In the genomic region with DNA sequence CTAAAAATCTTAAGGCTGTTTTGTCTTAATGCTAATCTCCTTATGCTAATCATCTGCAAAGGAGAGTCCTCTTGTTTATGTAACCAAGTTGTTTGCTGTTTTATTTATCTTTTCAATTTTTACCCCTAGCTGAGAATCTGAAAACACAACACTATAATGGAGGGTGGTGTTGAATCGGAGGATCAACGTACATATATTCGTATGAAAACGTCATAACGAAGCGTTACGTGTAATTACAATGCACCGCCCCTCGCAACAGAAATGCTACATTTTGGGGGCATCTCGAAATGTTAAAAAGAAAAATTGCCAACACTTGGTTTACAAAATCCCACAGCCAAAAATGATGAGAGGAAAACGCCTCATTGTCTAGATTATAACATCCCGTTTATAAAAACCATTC, we compare ENCODE assay signal across 8 mouse cellular contexts. TPM values are rescaled to one million over a fixed set of nuclear protein-coding genes. Genes with fewer than 3 reads are reported as not detected.
A peak's percentile ranks its signal among the peaks of the same experiment; 100 is the strongest.
DNase-seq lines count a peak whose midpoint lies in the region; ATAC-seq and TF ChIP-seq lines count a peak whose summit lies in the region.

No protein-coding gene starts in this region.

- intact Hi-C loops in left cerebral cortex, postnatal 14 days (cut with DNase I), result no loop called here

- WGBS in heart, embryonic 11.5 days (ENCODE audit: insufficient replicate concordance), result 1% methylated on average over 12 of the region's 12 CpGs
- WGBS in forebrain, embryonic 15.5 days, result 0% methylated on average over 12 of the region's 12 CpGs
- 3% methylated on average over 12 of the region's 12 CpGs for WGBS in macrophage (ENCODE audit: missing documents)

- H3K27me3 ChIP-seq in heart, embryonic 11.5 days (ENCODE audit: control insufficient read depth, insufficient read depth, low read length), result no peaks in the 10 kb centered on the region
- no peaks in the 10 kb centered on the region for H3K27me3 ChIP-seq in ES-Bruce4 (ENCODE audit: control insufficient read depth, insufficient read depth, low read length, poor library complexity, severe bottlenecking)
- no peaks in the 10 kb centered on the region for H3K27me3 ChIP-seq in forebrain, embryonic 15.5 days

- H3K4me2 ChIP-seq in heart, embryonic 11.5 days, result peak overlapping the region; percentile 69
- H3K4me2 ChIP-seq in forebrain, embryonic 15.5 days (replicated peaks), result peak overlapping the region; percentile 67

- H3K79me2 ChIP-seq in macrophage (ENCODE audit: inconsistent target), result peaks cover 21% of the 10 kb centered on the region

- peak overlapping the region; percentile 92 for H3K9ac ChIP-seq in heart, embryonic 11.5 days (ENCODE audit: low read depth, low read length)
- H3K9ac ChIP-seq in ES-Bruce4 (ENCODE audit: low read depth, poor library complexity, severe bottlenecking), result peak overlapping the region; percentile 97
- H3K9ac ChIP-seq in forebrain, embryonic 15.5 days (replicated peaks), result peak overlapping the region; percentile 76

- H3K4me1 ChIP-seq in heart, embryonic 11.5 days (ENCODE audit: control insufficient read depth, insufficient read depth, low read length), result peaks cover 6% of the 10 kb centered on the region; the same call in 1 of the 2 replicates
- no peaks in the 10 kb centered on the region for H3K4me1 ChIP-seq in ES-Bruce4 (ENCODE audit: control insufficient read depth, insufficient read depth, low read length)
- H3K4me1 ChIP-seq in forebrain, embryonic 15.5 days, result peaks cover 17% of the 10 kb centered on the region

- ATAC-seq in heart, embryonic 11.5 days (replicated peaks; ENCODE audit: insufficient number of reproducible peaks, low FRiP score, low TSS enrichment), result no peak
- ATAC-seq in forebrain, embryonic 15.5 days (replicated peaks), result no peak

- peak overlapping the region; percentile 95 for H3K4me3 ChIP-seq in heart, embryonic 11.5 days (ENCODE audit: low read depth, low read length)
- H3K4me3 ChIP-seq in ES-Bruce4 (ENCODE audit: low read depth, low read length) (peak overlapping the region; percentile 93), macrophage (ENCODE audit: inconsistent target) (peak overlapping the region; percentile 51)
- peak overlapping the region; percentile 93 for H3K4me3 ChIP-seq in forebrain, embryonic 15.5 days

- no peak for DNase-seq in heart, adult 9 months (ENCODE audit: low spot score in 2 of 2)
- DNase-seq in testis, postnatal 10 days (ENCODE audit: low spot score), result no peak
- no peak for DNase-seq in left cerebral cortex, postnatal 14 days (ENCODE audit: low spot score in 2 of 2)
- no peak for DNase-seq in lung, postnatal 4 days

- no peak for TF ChIP-seq POLR2A in ES-Bruce4 (IDR thresholded peaks at IDR 0.05; ENCODE audit: insufficient read depth, low read length)

- peak overlapping the region; percentile 95 for H3K27ac ChIP-seq in heart, embryonic 11.5 days (ENCODE audit: low read depth, low read length)
- H3K27ac ChIP-seq in ES-Bruce4 (ENCODE audit: insufficient read depth, low read length) (peak overlapping the region; percentile 66), macrophage (peak overlapping the region; percentile 10; the same call in 1 of the 2 replicates)
- H3K27ac ChIP-seq in forebrain, embryonic 15.5 days (replicated peaks), result peak overlapping the region; percentile 92

- no peaks in the 10 kb centered on the region for H3K9me3 ChIP-seq in heart, embryonic 11.5 days (replicated peaks; ENCODE audit: control insufficient read depth, low read length)
- no peaks in the 10 kb centered on the region for H3K9me3 ChIP-seq in ES-Bruce4 (replicated peaks; ENCODE audit: control insufficient read depth, insufficient read depth, low read length, poor library complexity, severe bottlenecking)
- H3K9me3 ChIP-seq in forebrain, embryonic 15.5 days, result no peaks in the 10 kb centered on the region

- TF ChIP-seq EP300 in ES-Bruce4 (IDR thresholded peaks at IDR 0.05; ENCODE audit: insufficient read depth, low read depth, low read length), result no peak

- no peaks in the 10 kb centered on the region for H3K36me3 ChIP-seq in heart, embryonic 11.5 days (ENCODE audit: control insufficient read depth, insufficient read depth, low read length)
- H3K36me3 ChIP-seq in ES-Bruce4 (ENCODE audit: control insufficient read depth, insufficient read depth, low read length, poor library complexity, severe bottlenecking), result peaks cover 15% of the 10 kb centered on the region
- peaks cover 3% of the 10 kb centered on the region; the same call in 1 of the 2 replicates for H3K36me3 ChIP-seq in forebrain, embryonic 15.5 days
- no peaks in the 10 kb centered on the region for H3K36me3 ChIP-seq in macrophage (ENCODE audit: inconsistent target)

- no peak for TF ChIP-seq CTCF in ES-Bruce4 (IDR thresholded peaks at IDR 0.05; ENCODE audit: low read depth, low read length)

RNA-seq across cellular contexts. Expression of gene Suv39h2, which starts 0.9 kb away (rescaled TPM):
- polyA plus RNA-seq in heart, embryonic 11.5 days (2014; fragmentation: Nextera tagmentation; extraction: Ambion mirVana), result 12.1 and 13.9 TPM in 2 replicates
- polyA plus RNA-seq in ES-Bruce4 (2011; ENCODE audit: insufficient read depth, insufficient read length, low read depth, missing spikeins) (33.9 and 34.2 TPM in 2 replicates), macrophage (2018) (0.42 to 2.5 TPM (median 1.1 TPM) in 3 replicates)
- polyA plus RNA-seq in forebrain, embryonic 15.5 days (2015; fragmentation: Nextera tagmentation; extraction: Ambion mirVana), result 16.6 and 17.1 TPM in 2 replicates
- under 1 TPM in 19 of 26 experiments, not detected in 7; 0.15 to 0.83 (median 0.33) TPM for total RNA-seq in macrophage (2018; cell fraction: chromatin; rRNA removed)
- under 1 TPM; 0.19 to 0.99 (median 0.51) TPM for total RNA-seq in macrophage (2018; cell fraction: cytosol; rRNA removed)
- 1 to 10 TPM in 3 of 26 experiments, under 1 TPM in 16, not detected in 7; 0.18 to 3.5 (median 0.42) TPM for total RNA-seq in macrophage (2018; cell fraction: nucleus; rRNA removed)
- total RNA-seq in left cerebral cortex, postnatal 14 days (2021), result 1 to 10 TPM; 3.1 to 3.2 TPM

RNA-seq across cellular contexts. Expression of gene Gm45902, which starts 38.7 kb away (rescaled TPM):
- 4.4 and 5.5 TPM in 2 replicates for polyA plus RNA-seq in heart, embryonic 11.5 days (2014; fragmentation: Nextera tagmentation; extraction: Ambion mirVana)
- 4.4 and 4.7 TPM in 2 replicates for polyA plus RNA-seq in ES-Bruce4 (2011; ENCODE audit: insufficient read depth, insufficient read length, low read depth, missing spikeins)
- 7.9 and 8.1 TPM in 2 replicates for polyA plus RNA-seq in forebrain, embryonic 15.5 days (2015; fragmentation: Nextera tagmentation; extraction: Ambion mirVana)
- total RNA-seq in macrophage (2018; cell fraction: chromatin; rRNA removed), result 10 to 100 TPM; 11.8 to 53.7 (median 31.6) TPM
- total RNA-seq in macrophage (2018; cell fraction: cytosol; rRNA removed), result 1 to 10 TPM; 1.5 to 4.5 (median 2.6) TPM
- 10 to 100 TPM in 19 of 26 experiments, 1 to 10 TPM in 7; 8.4 to 34.5 (median 18.0) TPM for total RNA-seq in macrophage (2018; cell fraction: nucleus; rRNA removed)
- 1.7 to 2.7 TPM (median 1.9 TPM) in 3 replicates for polyA plus RNA-seq in macrophage (2018)
- total RNA-seq in left cerebral cortex, postnatal 14 days (2021), result 1 to 10 TPM; 5.6 to 5.7 TPM

RNA-seq across cellular contexts. Expression of gene Hspa14, which starts 38.7 kb away (rescaled TPM):
- polyA plus RNA-seq in heart, embryonic 11.5 days (2014; fragmentation: Nextera tagmentation; extraction: Ambion mirVana), result 87.9 and 94.9 TPM in 2 replicates
- 111 and 128 TPM in 2 replicates for polyA plus RNA-seq in ES-Bruce4 (2011; ENCODE audit: insufficient read depth, insufficient read length, low read depth, missing spikeins)
- polyA plus RNA-seq in forebrain, embryonic 15.5 days (2015; fragmentation: Nextera tagmentation; extraction: Ambion mirVana), result 79.6 and 83.9 TPM in 2 replicates
- total RNA-seq in macrophage (2018; cell fraction: chromatin; rRNA removed), result 100 to 1,000 TPM in 16 of 26 experiments, 10 to 100 TPM in 10; 39.9 to 174 (median 111) TPM
- 10 to 100 TPM; 21.5 to 37.9 (median 29.8) TPM for total RNA-seq in macrophage (2018; cell fraction: cytosol; rRNA removed)
- 100 to 1,000 TPM in 1 of 26 experiments, 10 to 100 TPM in 25; 27.6 to 106 (median 58.2) TPM for total RNA-seq in macrophage (2018; cell fraction: nucleus; rRNA removed)
- polyA plus RNA-seq in macrophage (2018), result 31.7 to 48.6 TPM (median 31.8 TPM) in 3 replicates
- 10 to 100 TPM; 42.6 to 43.3 TPM for total RNA-seq in left cerebral cortex, postnatal 14 days (2021)

RNA-seq across cellular contexts. Expression of gene Cdnf, which starts 38.9 kb away (rescaled TPM):
- 0.34 and 0.80 TPM in 2 replicates for polyA plus RNA-seq in heart, embryonic 11.5 days (2014; fragmentation: Nextera tagmentation; extraction: Ambion mirVana)
- polyA plus RNA-seq in ES-Bruce4 (2011; ENCODE audit: insufficient read depth, insufficient read length, low read depth, missing spikeins) (0.79 and 1.4 TPM in 2 replicates), macrophage (2018) (0.56 to 1.2 TPM (median 0.57 TPM) in 3 replicates)
- polyA plus RNA-seq in forebrain, embryonic 15.5 days (2015; fragmentation: Nextera tagmentation; extraction: Ambion mirVana), result 0.22 and 0.46 TPM in 2 replicates
- 1 to 10 TPM in 5 of 26 experiments, under 1 TPM in 7, not detected in 14; 0.26 to 2.0 (median 0.74) TPM for total RNA-seq in macrophage (2018; cell fraction: chromatin; rRNA removed)
- 1 to 10 TPM in 5 of 26 experiments, under 1 TPM in 21; 0.28 to 1.9 (median 0.62) TPM for total RNA-seq in macrophage (2018; cell fraction: cytosol; rRNA removed)
- total RNA-seq in macrophage (2018; cell fraction: nucleus; rRNA removed), result 1 to 10 TPM in 2 of 26 experiments, under 1 TPM in 17, not detected in 7; 0.21 to 1.9 (median 0.44) TPM
- 1 to 10 TPM in 1 of 2 experiments, under 1 TPM in 1; 0.55 to 1.2 TPM for total RNA-seq in left cerebral cortex, postnatal 14 days (2021)

RNA-seq across cellular contexts. Expression of gene Dclre1c, which starts 50.0 kb away (rescaled TPM):
- 5.2 and 5.5 TPM in 2 replicates for polyA plus RNA-seq in heart, embryonic 11.5 days (2014; fragmentation: Nextera tagmentation; extraction: Ambion mirVana)
- polyA plus RNA-seq in ES-Bruce4 (2011; ENCODE audit: insufficient read depth, insufficient read length, low read depth, missing spikeins), result 14.7 and 15.2 TPM in 2 replicates
- polyA plus RNA-seq in forebrain, embryonic 15.5 days (2015; fragmentation: Nextera tagmentation; extraction: Ambion mirVana), result 8.7 and 9.9 TPM in 2 replicates
- total RNA-seq in macrophage (2018; cell fraction: chromatin; rRNA removed), result 100 to 1,000 TPM; 109 to 557 (median 408) TPM
- 10 to 100 TPM; 17.0 to 55.2 (median 34.2) TPM for total RNA-seq in macrophage (2018; cell fraction: cytosol; rRNA removed)
- 100 to 1,000 TPM in 23 of 26 experiments, 10 to 100 TPM in 3; 86.8 to 420 (median 224) TPM for total RNA-seq in macrophage (2018; cell fraction: nucleus; rRNA removed)
- polyA plus RNA-seq in macrophage (2018), result 17.9 to 52.7 TPM (median 38.0 TPM) in 3 replicates
- total RNA-seq in left cerebral cortex, postnatal 14 days (2021), result 10 to 100 TPM; 10.1 to 10.8 TPM

Comparison
In these comparisons a context has a peak if more than half of its experiments do, and no peak if none do; other contexts are left out.
1. H3K27ac ChIP-seq: peak in every context shown above with its lines; median percentile 95 in heart, embryonic 11.5 days; 92 in forebrain, embryonic 15.5 days; 66 in ES-Bruce4; 10 in macrophage.